Mouse (Mus musculus): Measurements from ENCODE around the gene Lrrc73.

DNA sequence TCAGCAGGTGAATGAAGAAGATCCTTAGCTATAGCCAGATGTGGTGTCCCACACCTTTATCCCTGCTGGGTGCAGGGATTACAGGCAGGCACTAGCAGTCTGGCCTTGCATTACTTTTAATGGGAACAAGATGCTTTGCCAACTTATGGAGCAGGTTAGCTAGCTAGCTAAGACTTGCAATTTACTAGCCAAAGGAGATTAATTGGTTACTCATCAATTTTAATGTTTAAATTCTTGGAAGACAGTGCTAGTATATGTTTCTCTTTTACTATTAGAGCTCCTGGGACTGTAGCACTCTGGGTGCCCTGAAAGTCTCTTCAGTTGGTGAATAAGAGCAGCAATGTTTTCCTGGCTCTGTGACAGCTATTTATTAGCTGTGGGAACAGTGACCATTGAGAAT is 46.7 kb upstream of the Lrrc73 start:
- no peak for TF ChIP-seq CTCF (IDR thresholded peaks at IDR 0.05; ENCODE audit: low read depth)
- TF ChIP-seq EP300 (IDR thresholded peaks at IDR 0.05; ENCODE audit: low read depth) = no peak
